Mouse (Mus musculus) cerebellum, adult 2 months (tissue): ENCODE data around the gene Snapc3.

Source experiments
- CTCF ChIP-seq: fragments of 200-500 bp; IDR thresholded peaks from 2 replicates; pipeline ENCODE4 v1.5.1; 2011; ENCODE audit warnings: low read depth, mild to moderate bottlenecking, control low read depth, low read length, moderate library complexity, borderline replicate concordance; ENCODE audit not compliant: insufficient read depth
- POLR2A ChIP-seq: fragments of 200-500 bp; IDR thresholded peaks from 2 replicates; pipeline ENCODE4 v1.6.1; 2011; ENCODE audit warnings: low read length, control low read depth, borderline replicate concordance; ENCODE audit not compliant: insufficient read depth

GRCm38 (mm10) chr4:83407688-83408087, 9.8 kb upstream of the Snapc3 start:
- TF ChIP-seq POLR2A: no peak
- TF ChIP-seq CTCF: no peak
